Mouse (Mus musculus) hindbrain, embryonic 12.5 days (tissue): ENCODE measurements around the gene Fam20b. TPM values are rescaled to one million over a fixed set of nuclear protein-coding genes. Genes with fewer than 3 reads are reported as not detected.

Source experiments
- ATAC-seq: fragments of 200-750 bp; cut with Nextera tagmentation; 2 replicates; pipeline ENCODE4 v1.8.0; 2017; ENCODE audit warnings: moderate TSS enrichment; ENCODE audit not compliant: low FRiP score
- H3K27ac ChIP-seq: fragments of 300-500 bp; sonication (generic); 2 replicates; pipeline ENCODE4 v1.5.1; 2016; ENCODE audit warnings: mild to moderate bottlenecking
- H3K27me3 ChIP-seq: fragments of 300-500 bp; sonication (generic); 2 replicates; pipeline ENCODE4 v1.6.1; 2016; ENCODE audit warnings: mild to moderate bottlenecking
- H3K36me3 ChIP-seq: fragments of 300-500 bp; sonication (generic); 2 replicates; pipeline ENCODE4 v1.6.1; 2016; ENCODE audit warnings: mild to moderate bottlenecking
- H3K4me1 ChIP-seq: fragments of 300-500 bp; sonication (generic); 2 replicates; pipeline ENCODE4 v1.6.1; 2016
- H3K4me2 ChIP-seq: fragments of 300-500 bp; sonication (generic); replicated peaks from 2 replicates; pipeline ENCODE4 v1.6.1; 2016; ENCODE audit warnings: mild to moderate bottlenecking
- H3K4me3 ChIP-seq: fragments of 300-500 bp; sonication (generic); 2 replicates; pipeline ENCODE4 v1.5.1; 2016; ENCODE audit warnings: mild to moderate bottlenecking
- H3K9ac ChIP-seq: fragments of 300-500 bp; sonication (generic); 2 replicates; pipeline ENCODE4 v1.6.1; 2016; ENCODE audit warnings: mild to moderate bottlenecking, moderate library complexity
- H3K9me3 ChIP-seq: fragments of 300-500 bp; sonication (generic); replicated peaks from 2 replicates; pipeline ENCODE4 v1.6.1; 2016; ENCODE audit warnings: mild to moderate bottlenecking
- WGBS: fragments of 180-500 bp; shearing (Covaris S2); methylation state at CpG from one replicate; pipeline ENCODE4 v1.1.7; 2016; 5-methylcytosine and 5-hydroxymethylcytosine counted together
- polyA plus RNA-seq: library from polyadenylated mRNA; unstranded; fragments of >200 nt; fragmentation: Nextera tagmentation; extraction: Ambion mirVana; gene quantifications from 2 replicates; pipeline ENCODE4 v1.2.1, GENCODE M21; 2016

Fam20b gene
- polyA plus RNA-seq, 1 experiment from 2014 or later, result 29.7 TPM

- Histone ChIP-seq H3K36me3 (peaks cover 42% of the 10 kb centered on the region), H3K27ac (no peak overlapping the region), H3K4me3 (no peak overlapping the region), H3K9ac (no peak overlapping the region), H3K27me3 (no peaks in the 10 kb centered on the region), H3K9me3 (no peaks in the 10 kb centered on the region), H3K4me2 (no peak overlapping the region), H3K4me1 (peaks cover 2% of the 10 kb centered on the region; the same call in 1 of the 2 replicates)
- ATAC-seq, result no peak
- 83% methylated on average over 10 of the region's 10 CpGs for WGBS
Measured at GRCm38 (mm10) chr1:156641808-156642207, 77.1 kb downstream of the Fam20b start.

- H3K4me1 ChIP-seq, result peaks cover 2% of the 10 kb centered on the region; the same call in 1 of the 2 replicates
Measured at GRCm38 (mm10) chr1:156640577-156640976, 78.3 kb downstream of the Fam20b start.

GRCm38 (mm10) chr1:156639455-156639854 lies 79.4 kb downstream of the Fam20b start:
- no peak overlapping the region for H3K4me3 ChIP-seq
- peaks cover 60% of the 10 kb centered on the region for H3K36me3 ChIP-seq
- no peak overlapping the region for H3K4me2 ChIP-seq
- H3K27ac ChIP-seq, result no peak overlapping the region
- no peaks in the 10 kb centered on the region; the same call in 1 of the 2 replicates for H3K4me1 ChIP-seq
- ATAC-seq, result no peak
- no peaks in the 10 kb centered on the region for H3K27me3 ChIP-seq
- H3K9me3 ChIP-seq, result no peaks in the 10 kb centered on the region
- no peak overlapping the region for H3K9ac ChIP-seq
- WGBS, result 94% methylated on average over 5 of the region's 5 CpGs

More at GRCm38 (mm10) chr1:156640577-156640976, 78.3 kb downstream of the Fam20b start:
- no peak overlapping the region for H3K9ac ChIP-seq
- WGBS, result 75% methylated on average over 4 of the region's 4 CpGs
- no peaks in the 10 kb centered on the region for H3K27me3 ChIP-seq
- H3K4me3 ChIP-seq, result no peak overlapping the region
- ATAC-seq, result no peak
- H3K27ac ChIP-seq, result no peak overlapping the region
- H3K9me3 ChIP-seq, result no peaks in the 10 kb centered on the region
- H3K4me2 ChIP-seq, result no peak overlapping the region
- H3K36me3 ChIP-seq, result peaks cover 50% of the 10 kb centered on the region

GRCm38 (mm10) chr1:156635148-156635547 lies 83.7 kb downstream of the Fam20b start:
- 85% methylated on average over 2 of the region's 2 CpGs for WGBS
- Histone ChIP-seq H3K9ac (no peak overlapping the region), H3K9me3 (no peaks in the 10 kb centered on the region), H3K36me3 (peaks cover 55% of the 10 kb centered on the region), H3K4me3 (no peak overlapping the region), H3K27ac (no peak overlapping the region), H3K4me2 (no peak overlapping the region), H3K4me1 (no peaks in the 10 kb centered on the region), H3K27me3 (no peaks in the 10 kb centered on the region)
- ATAC-seq, result no peak

- H3K4me3 ChIP-seq, result no peak overlapping the region
- no peak for ATAC-seq
- H3K9ac ChIP-seq, result no peak overlapping the region
- H3K4me2 ChIP-seq, result no peak overlapping the region
- 82% methylated on average over 10 of the region's 10 CpGs for WGBS
- no peaks in the 10 kb centered on the region for H3K4me1 ChIP-seq
- H3K27ac ChIP-seq, result no peak overlapping the region
- no peaks in the 10 kb centered on the region for H3K27me3 ChIP-seq
- H3K9me3 ChIP-seq, result no peaks in the 10 kb centered on the region
- H3K36me3 ChIP-seq, result peaks cover 56% of the 10 kb centered on the region
Measured at GRCm38 (mm10) chr1:156633095-156633494, 85.8 kb downstream of the Fam20b start.

GRCm38 (mm10) chr1:156630965-156631364 lies 87.9 kb downstream of the Fam20b start:
- H3K27me3 ChIP-seq, result no peaks in the 10 kb centered on the region
- H3K36me3 ChIP-seq, result peaks cover 45% of the 10 kb centered on the region
- H3K9me3 ChIP-seq, result no peaks in the 10 kb centered on the region
- H3K4me1 ChIP-seq, result no peaks in the 10 kb centered on the region
- H3K4me2 ChIP-seq, result no peak overlapping the region
- H3K27ac ChIP-seq, result no peak overlapping the region
- no peak overlapping the region for H3K4me3 ChIP-seq
- no peak overlapping the region for H3K9ac ChIP-seq
- ATAC-seq, result no peak

- no peak for ATAC-seq
- WGBS, result 96% methylated on average over 8 of the region's 8 CpGs
- no peaks in the 10 kb centered on the region for H3K9me3 ChIP-seq
- H3K4me3 ChIP-seq, result no peak overlapping the region
- no peaks in the 10 kb centered on the region for H3K4me1 ChIP-seq
- H3K9ac ChIP-seq, result no peak overlapping the region
- no peak overlapping the region for H3K27ac ChIP-seq
- peaks cover 47% of the 10 kb centered on the region for H3K36me3 ChIP-seq
- no peaks in the 10 kb centered on the region for H3K27me3 ChIP-seq
- no peak overlapping the region for H3K4me2 ChIP-seq
Measured at GRCm38 (mm10) chr1:156629984-156630383, 88.9 kb downstream of the Fam20b start.

Other genes starting within 250 kb of the Fam20b start
- gene Soat1, start 244.8 kb downstream of the Fam20b start, polyA plus RNA-seq, result 24.4 and 28.2 TPM in 2 replicates
- gene Gm10031, start 195.1 kb downstream of the Fam20b start, polyA plus RNA-seq, result 0.20 and 0.50 TPM in 2 replicates
- gene Abl2, start 160.3 kb downstream of the Fam20b start, polyA plus RNA-seq, result 6.6 and 7.5 TPM in 2 replicates
- gene Tor3a, start 44.7 kb downstream of the Fam20b start, polyA plus RNA-seq, result 5.0 and 6.5 TPM in 2 replicates
- gene Angptl1, start 119.5 kb upstream of the Fam20b start, polyA plus RNA-seq, result 9.4 and 14.0 TPM in 2 replicates
- gene Ralgps2, start 220.5 kb upstream of the Fam20b start, polyA plus RNA-seq, result 123 and 132 TPM in 2 replicates